Mouse (Mus musculus) layer of hippocampus, adult 2 months (tissue): ENCODE data around the gene Slc35b1. TPM values are rescaled to one million over a fixed set of nuclear protein-coding genes. Genes with fewer than 3 reads are reported as not detected.
"Not testable (repeated sequence)": the region's sequence is repeated elsewhere in the genome, so short reads cannot be mapped to it uniquely, and the experiment has no call there.

Source experiments
- DNase-seq, 2 experiments: peaks; one replicate each; pipeline ENCODE4 v3.0.0; 2022; ENCODE audit warnings: low spot score in 2 of 2
- H3K27ac ChIP-seq: fragments of 200-600 bp; 2 replicates; pipeline ENCODE4 v1.8.1; 2022
- H3K4me3 ChIP-seq: fragments of 200-600 bp; 2 replicates; pipeline ENCODE4 v1.8.1; 2022; ENCODE audit warnings: mild to moderate bottlenecking
- CTCF ChIP-seq: fragments of 200-600 bp; conservative IDR thresholded peaks from 2 replicates; pipeline ENCODE4 v1.8.1; 2022; ENCODE audit warnings: antibody characterized with exemption, mild to moderate bottlenecking, moderate library complexity
- total RNA-seq, 2 experiments: library from RNA; stranded (reverse); gene quantifications; 2 replicates each; pipeline ENCODE4 v1.2.3; 2021

The Slc35b1 gene
- total RNA-seq, 2 experiments from 2014 or later = 64.4 to 69.2 TPM

GRCm38 (mm10) chr11:95403382-95404340 lies 19.2 kb downstream of the Slc35b1 start:
- no peak overlapping the region for H3K4me3 ChIP-seq
- no peak overlapping the region for H3K27ac ChIP-seq
- DNase-seq = no peak
- no peak for TF ChIP-seq CTCF

GRCm38 (mm10) chr11:95405771-95406170 lies 21.3 kb downstream of the Slc35b1 start:
- Histone ChIP-seq H3K4me3 (no peak overlapping the region), H3K27ac (no peak overlapping the region)
- TF ChIP-seq CTCF = no peak
- DNase-seq = no peak

- H3K4me3 ChIP-seq, DNase-seq: not testable (repeated sequence)
Observed at GRCm38 (mm10) chr11:95406398-95406797, 21.9 kb downstream of the Slc35b1 start.

GRCm38 (mm10) chr11:95409450-95410112 lies 25.1 kb downstream of the Slc35b1 start:
- no peak overlapping the region for H3K4me3 ChIP-seq
- no peak for DNase-seq
- H3K27ac ChIP-seq = no peak overlapping the region
- no peak for TF ChIP-seq CTCF

More at GRCm38 (mm10) chr11:95406398-95406797, 21.9 kb downstream of the Slc35b1 start:
- H3K27ac ChIP-seq = not testable (repeated sequence)

GRCm38 (mm10) chr11:95411453-95412013 lies 27.0 kb downstream of the Slc35b1 start:
- TF ChIP-seq CTCF = no peak
- H3K4me3 ChIP-seq = no peak overlapping the region
- 0 out of 2 replicates have a peak overlapping the region, but pooled peaks have one; percentile 18 for H3K27ac ChIP-seq
- no peak for DNase-seq

- Histone ChIP-seq H3K27ac (no peak overlapping the region), H3K4me3 (no peak overlapping the region)
- DNase-seq = no peak
- no peak for TF ChIP-seq CTCF
Observed at GRCm38 (mm10) chr11:95412615-95413014, 28.1 kb downstream of the Slc35b1 start.

GRCm38 (mm10) chr11:95413641-95414535 lies 29.4 kb downstream of the Slc35b1 start, which contains the start of gene Spop:
TSS of gene Spop (plus strand) at chr11:95414080.
- peak; percentile 82 to 86 for DNase-seq
- no peak for TF ChIP-seq CTCF
- Histone ChIP-seq H3K27ac (peak within 1 kb of the TSS; percentile 97), H3K4me3 (peak within 1 kb of the TSS; percentile 86)

GRCm38 (mm10) chr11:95414536-95415161 lies 30.2 kb downstream of the Slc35b1 start:
- Histone ChIP-seq H3K4me3 (peak overlapping the region; percentile 86), H3K27ac (peak overlapping the region; percentile 97)
- DNase-seq = peak; percentile 96
- peak; percentile 79 for TF ChIP-seq CTCF

GRCm38 (mm10) chr11:95415931-95416330 lies 31.4 kb downstream of the Slc35b1 start:
- no peak for TF ChIP-seq CTCF
- peak overlapping the region; percentile 21; the same call in 1 of the 2 replicates for H3K27ac ChIP-seq
- peak overlapping the region; percentile 86 for H3K4me3 ChIP-seq

GRCm38 (mm10) chr11:95417341-95417740 lies 32.8 kb downstream of the Slc35b1 start:
- H3K4me3 ChIP-seq = no peak overlapping the region
- H3K27ac ChIP-seq = peak overlapping the region; percentile 23; the same call in 1 of the 2 replicates
- no peak for DNase-seq
- TF ChIP-seq CTCF = no peak

More at GRCm38 (mm10) chr11:95415931-95416330, 31.4 kb downstream of the Slc35b1 start:
- no peak for DNase-seq

- Histone ChIP-seq H3K4me3 (no peak overlapping the region), H3K27ac (no peak overlapping the region)
- no peak for DNase-seq
- TF ChIP-seq CTCF = no peak
Observed at GRCm38 (mm10) chr11:95420880-95421435, 36.5 kb downstream of the Slc35b1 start.
